Mouse (Mus musculus) intestine, postnatal 0 days (tissue): Measurements from ENCODE around the gene Gm7247. TPM values are rescaled to one million over a fixed set of nuclear protein-coding genes. Genes with fewer than 3 reads are reported as not detected.

Experiments
- ATAC-seq: fragments of 200-750 bp; cut with Nextera tagmentation; 2 replicates; pipeline ENCODE4 v1.8.0; 2017; ENCODE audit warnings: mild to moderate bottlenecking, moderate TSS enrichment, moderate library complexity
- H3K27ac ChIP-seq: fragments of 300-500 bp; sonication (generic); 2 replicates; pipeline ENCODE4 v1.5.1; 2014; ENCODE audit warnings: mild to moderate bottlenecking, low read depth, low read length, moderate library complexity
- H3K27me3 ChIP-seq: fragments of 300-500 bp; sonication (generic); replicated peaks from 2 replicates; pipeline ENCODE4 v1.6.1; 2014; ENCODE audit warnings: low read length, mixed read lengths; ENCODE audit not compliant: control insufficient read depth, insufficient read depth
- H3K36me3 ChIP-seq: fragments of 300-500 bp; sonication (generic); 2 replicates; pipeline ENCODE4 v1.6.1; 2014; ENCODE audit warnings: mild to moderate bottlenecking, moderate library complexity; ENCODE audit not compliant: control insufficient read depth, insufficient read depth
- H3K4me1 ChIP-seq: fragments of 300-500 bp; sonication (generic); replicated peaks from 2 replicates; pipeline ENCODE4 v1.6.1; 2014; ENCODE audit warnings: antibody characterized with exemption, low read length, mixed read lengths; ENCODE audit not compliant: control insufficient read depth, insufficient read depth
- H3K4me2 ChIP-seq: fragments of 300-500 bp; sonication (generic); replicated peaks from 2 replicates; pipeline ENCODE4 v1.6.1; 2014; ENCODE audit warnings: low read depth, mild to moderate bottlenecking, moderate library complexity
- H3K4me3 ChIP-seq: fragments of 300-500 bp; sonication (generic); 2 replicates; pipeline ENCODE4 v1.5.1; 2014; ENCODE audit warnings: low read depth, low read length
- H3K9ac ChIP-seq: fragments of 300-500 bp; sonication (generic); 2 replicates; pipeline ENCODE4 v1.6.1; 2014; ENCODE audit warnings: mild to moderate bottlenecking, low read depth, low read length
- H3K9me3 ChIP-seq: fragments of 300-500 bp; sonication (generic); 2 replicates; pipeline ENCODE4 v1.6.1; 2016; ENCODE audit warnings: mixed run types; ENCODE audit not compliant: control insufficient read depth
- CTCF ChIP-seq: sonication (generic); IDR thresholded peaks from 2 replicates; pipeline ENCODE4 v1.5.1; 2016; ENCODE audit warnings: low read depth, mild to moderate bottlenecking, control low read depth, antibody characterized with exemption, moderate library complexity
- WGBS: fragments of 180-500 bp; shearing (Covaris S2); extraction: QIAGEN DNeasy Blood & Tissue Kit; methylation state at CpG from one replicate; pipeline ENCODE4 v1.1.7; 2014; 5-methylcytosine and 5-hydroxymethylcytosine counted together
- polyA plus RNA-seq: library from polyadenylated mRNA; unstranded; fragments of >200 nt; fragmentation: Nextera tagmentation; extraction: Ambion mirVana; gene quantifications from 2 replicates; pipeline ENCODE4 v1.2.1, GENCODE M21; 2015

Gene Gm7247
- not detected in 2 replicates for polyA plus RNA-seq

DNA sequence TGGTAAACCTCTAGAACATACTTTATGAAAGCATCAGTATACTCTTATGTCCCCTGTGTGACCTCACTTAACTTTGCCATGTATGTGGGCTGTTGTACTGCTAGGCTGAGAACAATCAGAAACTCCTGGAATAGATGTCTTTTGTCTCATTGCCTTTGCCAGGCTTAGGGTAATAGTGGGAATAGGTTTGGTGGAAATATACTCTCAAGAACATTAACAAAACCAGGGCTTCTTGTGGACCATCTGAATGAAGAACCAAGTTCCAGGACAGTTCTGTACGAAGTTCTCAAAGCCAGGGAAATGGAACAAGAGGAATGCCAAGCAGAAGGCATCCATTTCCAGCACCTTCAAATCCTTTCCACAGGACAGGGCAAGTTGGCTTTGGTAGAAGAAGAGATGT lies at the start of gene Gm7247:
Gm7247 (plus strand) TSS at position 301 of the 400 bp plus-strand sequence.
- no peaks in the 10 kb centered on the region for H3K9me3 ChIP-seq
- 85% methylated on average over 1 of the region's 1 CpGs for WGBS
- H3K36me3 ChIP-seq, result no peaks in the 10 kb centered on the region
- H3K4me1 ChIP-seq, result no peaks in the 10 kb centered on the region
- H3K4me3 ChIP-seq, result no peak within 1 kb of the TSS
- H3K27me3 ChIP-seq, result peaks cover 7% of the 10 kb centered on the region; the same call in 1 of the 2 replicates
- ATAC-seq, result no peak
- H3K4me2 ChIP-seq, result no peak within 1 kb of the TSS
- H3K27ac ChIP-seq, result no peak within 1 kb of the TSS
- no peak for TF ChIP-seq CTCF
- H3K9ac ChIP-seq, result no peak within 1 kb of the TSS

DNA sequence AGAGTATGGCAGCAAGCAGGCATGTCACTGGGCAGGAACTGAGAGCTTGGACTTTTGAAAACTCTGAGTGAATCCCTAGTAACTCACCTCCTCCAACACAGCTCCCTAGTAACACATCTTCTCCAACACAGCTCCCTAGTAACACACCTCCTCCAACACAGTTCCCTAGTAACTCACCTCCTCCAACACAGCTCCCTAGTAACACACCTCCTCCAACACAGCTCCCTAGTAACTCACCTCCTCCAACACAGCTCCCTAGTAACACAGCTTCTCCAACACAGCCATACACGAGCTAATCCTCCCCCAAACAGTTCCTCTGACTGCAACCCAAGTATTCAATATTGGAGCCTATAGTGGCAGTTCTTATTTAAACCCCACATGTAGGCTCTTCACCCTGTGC lies 37.6 kb upstream of the Gm7247 start:
- Histone ChIP-seq H3K4me2 (no peak overlapping the region), H3K9me3 (no peaks in the 10 kb centered on the region), H3K27ac (no peak overlapping the region), H3K4me1 (no peaks in the 10 kb centered on the region), H3K36me3 (no peaks in the 10 kb centered on the region), H3K27me3 (no peaks in the 10 kb centered on the region), H3K9ac (no peak overlapping the region), H3K4me3 (no peak overlapping the region)
- no peak for ATAC-seq
- whole genome bisulfite sequencing, result 43% methylated on average over 1 of the region's 1 CpGs
- TF ChIP-seq CTCF, result no peak

DNA sequence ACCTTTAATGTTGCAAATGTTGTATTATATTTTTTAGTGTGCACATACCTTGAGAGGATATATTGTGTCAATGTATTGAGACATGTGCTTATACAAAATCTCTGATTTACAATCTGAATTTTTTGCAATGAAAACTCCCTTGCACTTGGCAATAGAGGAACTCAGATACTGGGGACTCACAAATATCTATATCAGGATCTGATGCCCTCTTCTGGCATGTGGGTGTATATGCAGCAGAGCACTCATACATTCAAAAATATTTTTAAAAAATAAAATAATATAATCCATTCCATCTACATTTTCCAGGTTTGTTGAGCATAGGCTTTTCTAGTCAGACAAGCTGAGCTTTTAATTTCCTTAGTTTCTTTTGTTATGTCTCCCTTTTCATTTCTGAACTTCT lies 15.5 kb upstream of the Gm7247 start:
- TF ChIP-seq CTCF, result peak; percentile 22; the same call in 1 of the 2 replicates
- no peak for ATAC-seq
- Histone ChIP-seq H3K27me3 (no peaks in the 10 kb centered on the region), H3K4me1 (no peaks in the 10 kb centered on the region), H3K36me3 (no peaks in the 10 kb centered on the region), H3K9ac (no peak overlapping the region), H3K4me2 (no peak overlapping the region), H3K9me3 (no peaks in the 10 kb centered on the region), H3K27ac (no peak overlapping the region), H3K4me3 (no peak overlapping the region)

DNA sequence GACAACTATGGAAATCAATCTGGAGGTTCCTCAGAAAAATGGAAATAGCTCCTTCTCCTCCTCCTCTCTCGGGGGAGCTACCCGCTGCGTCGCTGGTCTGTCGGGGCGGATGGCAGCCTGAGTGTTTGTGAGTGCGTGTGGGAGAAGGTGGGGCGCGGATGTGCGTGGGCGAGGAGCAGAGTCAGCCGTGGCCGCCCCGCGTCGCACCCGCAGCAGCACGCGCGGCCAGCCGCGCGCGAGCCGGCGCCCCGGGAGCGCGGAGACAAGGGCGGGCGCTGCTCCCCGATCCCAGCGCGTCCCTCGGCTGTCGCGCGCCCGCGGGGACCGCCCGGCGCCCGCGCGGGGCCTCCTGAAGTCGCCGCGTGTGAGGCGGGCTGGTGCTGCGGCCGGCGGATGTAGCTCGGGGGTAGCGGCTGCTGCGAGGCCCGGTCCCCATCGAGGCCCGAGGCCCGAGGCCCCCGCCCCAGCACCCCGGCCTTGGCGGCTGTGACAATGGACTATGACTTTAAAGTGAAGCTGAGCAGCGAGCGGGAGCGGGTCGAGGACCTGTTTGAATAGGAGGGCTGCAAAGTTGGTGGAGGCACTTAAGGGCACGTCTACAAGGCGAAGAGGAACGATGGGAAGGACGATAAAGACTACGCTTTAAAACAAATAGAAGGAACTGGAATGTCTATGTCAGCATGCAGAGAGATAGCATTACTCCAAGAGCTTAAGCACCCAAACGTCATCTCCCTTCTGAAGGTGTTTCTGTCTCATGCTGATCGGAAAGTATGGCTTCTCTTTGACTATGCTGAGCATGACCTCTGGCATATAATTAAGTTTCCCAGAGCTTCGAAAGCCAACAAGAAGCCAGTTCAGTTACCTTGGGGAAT lies 3.2 kb upstream of the Gm7247 start:
- H3K36me3 ChIP-seq, result no peaks in the 10 kb centered on the region
- H3K27ac ChIP-seq, result no peak overlapping the region
- ATAC-seq, result no peak
- H3K9ac ChIP-seq, result no peak overlapping the region
- no peaks in the 10 kb centered on the region for H3K4me1 ChIP-seq
- no peak for TF ChIP-seq CTCF
- no peaks in the 10 kb centered on the region for H3K9me3 ChIP-seq
- peaks cover 7% of the 10 kb centered on the region; the same call in 1 of the 2 replicates for H3K27me3 ChIP-seq
- peak overlapping the region; percentile 76 for H3K4me2 ChIP-seq
- peak overlapping the region; percentile 40 for H3K4me3 ChIP-seq
- 3% methylated on average over 67 of the region's 75 CpGs for WGBS

DNA sequence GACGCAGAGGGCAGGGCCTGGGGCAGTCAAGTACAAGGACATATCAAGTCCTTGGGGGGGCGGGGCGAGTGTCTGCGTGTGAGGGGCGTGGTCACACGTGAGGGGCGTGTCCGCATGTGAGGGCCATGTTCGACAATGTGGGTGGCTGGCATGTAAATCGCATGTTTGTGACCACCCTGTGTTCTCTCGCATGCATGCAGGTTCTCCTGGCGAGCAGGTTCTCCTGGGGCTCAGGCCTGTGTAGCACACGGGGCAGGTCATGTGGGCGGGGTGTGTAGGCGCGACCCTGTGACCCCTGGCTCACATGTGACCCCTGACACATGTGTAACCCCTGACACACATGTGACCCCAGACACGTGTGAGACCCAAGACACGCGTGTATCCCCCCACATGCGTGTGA lies 21.2 kb downstream of the Gm7247 start:
- no peak for TF ChIP-seq CTCF
- H3K27me3 ChIP-seq, result no peaks in the 10 kb centered on the region
- no peak overlapping the region for H3K9ac ChIP-seq
- 92% methylated on average over 20 of the region's 20 CpGs for WGBS
- 0 out of 2 replicates have a peak, but pooled peaks cover 2% of the 10 kb centered on the region for H3K9me3 ChIP-seq
- no peak overlapping the region for H3K27ac ChIP-seq
- no peaks in the 10 kb centered on the region for H3K36me3 ChIP-seq
- ATAC-seq, result no peak; the same call in 1 of the 2 replicates
- no peaks in the 10 kb centered on the region for H3K4me1 ChIP-seq
- no peak overlapping the region for H3K4me2 ChIP-seq
- no peak overlapping the region for H3K4me3 ChIP-seq

DNA sequence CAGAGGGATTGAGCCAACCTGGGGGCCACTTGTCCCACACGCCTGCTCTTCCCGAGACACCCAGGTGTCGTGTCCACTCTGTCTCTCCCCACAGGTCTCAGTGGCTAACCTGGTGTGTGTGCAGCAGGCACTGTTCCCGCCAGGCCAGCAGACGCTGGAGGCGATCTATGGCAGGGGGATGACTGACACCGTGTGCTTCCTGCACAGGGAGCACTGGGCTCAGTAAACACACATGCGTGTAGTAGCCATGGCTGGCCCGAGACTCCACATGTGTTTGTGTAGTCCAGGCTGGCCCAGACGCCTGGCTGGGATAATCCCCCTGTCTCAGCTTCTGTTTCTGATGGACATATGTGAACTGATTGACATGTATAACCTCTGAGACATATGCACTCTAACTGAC lies 22.8 kb downstream of the Gm7247 start:
- no peak for ATAC-seq
- Histone ChIP-seq H3K27ac (no peak overlapping the region), H3K4me1 (no peaks in the 10 kb centered on the region), H3K9me3 (0 out of 2 replicates have a peak, but pooled peaks cover 2% of the 10 kb centered on the region), H3K4me3 (no peak overlapping the region), H3K4me2 (no peak overlapping the region), H3K27me3 (no peaks in the 10 kb centered on the region), H3K36me3 (no peaks in the 10 kb centered on the region), H3K9ac (no peak overlapping the region)
- TF ChIP-seq CTCF, result no peak
- WGBS, result 95% methylated on average over 10 of the region's 10 CpGs
